Mouse (Mus musculus): ENCODE measurements around the gene Tmem54.
A peak's percentile ranks its signal among the peaks of the same experiment; 100 is the strongest.

The Tmem54 gene

GRCm38 (mm10) chr4:129097006-129097405 lies 8.3 kb upstream of the Tmem54 start:
- DNase-seq (ENCODE audit: low spot score) = no peak

GRCm38 (mm10) chr4:129102133-129102829 lies 3.1 kb upstream of the Tmem54 start:
- no peak for DNase-seq (ENCODE audit: low spot score)

GRCm38 (mm10) chr4:129106073-129106472 lies 725 bp downstream of the Tmem54 start:
- no peak for DNase-seq (ENCODE audit: low spot score)

- DNase-seq (ENCODE audit: low spot score) = no peak
Observed at GRCm38 (mm10) chr4:129107348-129107899, 2.1 kb downstream of the Tmem54 start.

GRCm38 (mm10) chr4:129108624-129109023 lies 3.3 kb downstream of the Tmem54 start:
- DNase-seq (ENCODE audit: low spot score) = no peak

- DNase-seq (ENCODE audit: low spot score) = no peak
Observed at GRCm38 (mm10) chr4:129110804-129111203, 5.5 kb downstream of the Tmem54 start.

- no peak for DNase-seq (ENCODE audit: low spot score)
Observed at GRCm38 (mm10) chr4:129111350-129111749, 6.0 kb downstream of the Tmem54 start.

- peak; percentile 28 for DNase-seq (ENCODE audit: low spot score)
Observed at GRCm38 (mm10) chr4:129112231-129112630, 6.9 kb downstream of the Tmem54 start.

GRCm38 (mm10) chr4:129113083-129113988 lies 8.0 kb downstream of the Tmem54 start:
- peak; percentile 91 for DNase-seq (ENCODE audit: low spot score)

GRCm38 (mm10) chr4:129116703-129117102 lies 11.4 kb downstream of the Tmem54 start:
- DNase-seq (ENCODE audit: low spot score) = no peak

GRCm38 (mm10) chr4:129117720-129118510 lies 12.6 kb downstream of the Tmem54 start:
- no peak for DNase-seq (ENCODE audit: low spot score)

GRCm38 (mm10) chr4:129119708-129120107 lies 14.4 kb downstream of the Tmem54 start:
- no peak for DNase-seq (ENCODE audit: low spot score)

GRCm38 (mm10) chr4:129120520-129121445 lies 15.4 kb downstream of the Tmem54 start:
- peak; percentile 80 for DNase-seq (ENCODE audit: low spot score)

GRCm38 (mm10) chr4:129121569-129122086 lies 16.3 kb downstream of the Tmem54 start, which contains the start of gene Hpca:
Hpca (minus strand) TSS chr4:129122036.
- no peak for DNase-seq (ENCODE audit: low spot score)

GRCm38 (mm10) chr4:129122107-129122506 lies 16.8 kb downstream of the Tmem54 start:
- DNase-seq (ENCODE audit: low spot score) = no peak

GRCm38 (mm10) chr4:129122719-129123118 lies 17.4 kb downstream of the Tmem54 start:
- DNase-seq (ENCODE audit: low spot score) = no peak

GRCm38 (mm10) chr4:129124652-129125146 lies 19.4 kb downstream of the Tmem54 start:
- DNase-seq (ENCODE audit: low spot score) = no peak

GRCm38 (mm10) chr4:129125736-129126451 lies 20.5 kb downstream of the Tmem54 start:
- DNase-seq (ENCODE audit: low spot score) = peak; percentile 48

GRCm38 (mm10) chr4:129128582-129129338 lies 23.4 kb downstream of the Tmem54 start:
- no peak for DNase-seq (ENCODE audit: low spot score)

All from embryo, embryonic 10 days (tissue).